Mouse (Mus musculus) CH12.LX (cell line): Measurements from ENCODE around the gene Emc8.

ENCODE experiments used
- CTCF ChIP-seq, 2 experiments: IDR thresholded peaks in 1 of 2; conservative IDR thresholded peaks in 1 of 2; 2 replicates each; pipeline ENCODE4 v1.5.1; 2011 to 2012; ENCODE audit warnings: low read depth in 2 of 2, low read length in 2 of 2, improper control_type of control experiment in 1 of 2, inconsistent platforms in 1 of 2, mild to moderate bottlenecking in 1 of 2, moderate library complexity in 1 of 2
- ETS1 ChIP-seq: conservative IDR thresholded peaks from 2 replicates; pipeline ENCODE4 v1.6.1; 2012; ENCODE audit warnings: low read depth, mild to moderate bottlenecking, inconsistent platforms, low read length, improper control_type of control experiment, moderate library complexity
- HCFC1 ChIP-seq: IDR thresholded peaks from 2 replicates; pipeline ENCODE4 v1.6.1; 2012; ENCODE audit warnings: low read depth, mild to moderate bottlenecking, inconsistent platforms, low read length, improper control_type of control experiment
- MXI1 ChIP-seq: IDR thresholded peaks from 2 replicates; pipeline ENCODE4 v1.6.1; 2011; ENCODE audit warnings: mild to moderate bottlenecking, low read depth, low read length, improper control_type of control experiment
- NRF1 ChIP-seq: IDR thresholded peaks from 2 replicates; pipeline ENCODE4 v1.6.1; 2014; ENCODE audit warnings: low read depth, mild to moderate bottlenecking, inconsistent platforms, low read length, improper control_type of control experiment, moderate library complexity
- POLR2A ChIP-seq: IDR thresholded peaks from 2 replicates; pipeline ENCODE4 v1.6.1; 2011; ENCODE audit warnings: low read depth, mild to moderate bottlenecking, improper control_type of control experiment, low read length
- RAD21 ChIP-seq: IDR thresholded peaks from 2 replicates; pipeline ENCODE4 v1.6.1; 2011; ENCODE audit warnings: low read depth, mild to moderate bottlenecking, low read length, improper control_type of control experiment, moderate library complexity
- SIN3A ChIP-seq: IDR thresholded peaks from 2 replicates; pipeline ENCODE4 v1.6.1; 2012; ENCODE audit warnings: low read length, improper control_type of control experiment, inconsistent platforms
- TBP ChIP-seq: conservative IDR thresholded peaks from 2 replicates; pipeline ENCODE4 v1.6.1; 2011; ENCODE audit warnings: low read depth, low read length, improper control_type of control experiment

GRCm38 (mm10) chr8:120705163-120705562, 36.8 kb upstream of the Emc8 start:
- TF ChIP-seq POLR2A, result no peak
- no peak for TF ChIP-seq CTCF (conservative IDR thresholded peaks at IDR 0.05 in 1 of 2, IDR thresholded peaks at IDR 0.05 in 1 of 2; ENCODE audit: low read depth in 2 of 2, low read length in 2 of 2)
- no peak for TF ChIP-seq HCFC1
- TF ChIP-seq ETS1, result no peak
- TF ChIP-seq TBP, result no peak
- TF ChIP-seq NRF1, result no peak
- TF ChIP-seq SIN3A, result no peak
- TF ChIP-seq RAD21, result no peak
- no peak for TF ChIP-seq MXI1
